Mouse (Mus musculus) Muller cell, postnatal 12 days (primary cell): ENCODE data around the gene Rnf187.

Experiments
- DNase-seq: peaks from one replicate; pipeline ENCODE4 v3.0.0-alpha.2; 2015; ENCODE audit errors: inconsistent ontology term

The Rnf187 gene

GRCm38 (mm10) chr11:58947306-58947705, 8.6 kb upstream of the Rnf187 start:
- no peak for DNase-seq

DNA sequence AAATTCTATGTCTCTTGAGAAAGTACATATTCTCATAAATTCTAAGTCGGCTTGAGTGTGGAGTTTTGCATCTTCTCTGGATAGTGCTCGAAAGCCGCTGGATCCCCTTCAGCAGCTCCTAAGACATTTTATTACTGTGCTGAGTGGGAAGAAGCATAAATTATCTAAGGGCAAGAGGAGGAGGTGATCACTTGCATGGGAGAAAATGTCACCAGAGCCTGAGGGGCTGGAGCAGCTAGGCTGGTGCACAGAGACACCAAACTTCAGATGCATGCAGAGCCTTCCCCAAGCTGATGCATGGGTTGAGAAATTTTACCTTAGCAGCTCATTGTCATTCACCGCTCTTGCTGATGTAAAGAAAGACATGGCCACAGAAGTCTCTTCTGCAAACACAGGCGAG, 5.4 kb upstream of the Rnf187 start:
- DNase-seq, result no peak

DNA sequence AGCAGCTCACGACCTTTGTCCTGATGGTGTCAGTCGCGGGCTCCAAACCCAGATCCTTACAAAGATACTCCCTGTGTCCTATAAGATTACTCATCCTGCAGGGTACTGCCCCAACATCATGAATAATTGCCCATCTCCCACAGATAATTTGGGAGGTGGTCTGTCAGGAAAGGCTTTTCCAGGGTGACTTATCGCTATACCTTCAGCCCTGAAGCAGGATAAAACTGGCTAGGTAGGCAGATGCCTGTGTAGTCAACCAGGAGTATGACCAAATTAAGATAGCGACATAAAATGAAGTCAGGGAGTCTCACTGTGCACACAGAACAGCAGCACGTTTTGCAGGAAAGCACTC, 348 bp upstream of the Rnf187 start:
- DNase-seq, result no peak

DNA sequence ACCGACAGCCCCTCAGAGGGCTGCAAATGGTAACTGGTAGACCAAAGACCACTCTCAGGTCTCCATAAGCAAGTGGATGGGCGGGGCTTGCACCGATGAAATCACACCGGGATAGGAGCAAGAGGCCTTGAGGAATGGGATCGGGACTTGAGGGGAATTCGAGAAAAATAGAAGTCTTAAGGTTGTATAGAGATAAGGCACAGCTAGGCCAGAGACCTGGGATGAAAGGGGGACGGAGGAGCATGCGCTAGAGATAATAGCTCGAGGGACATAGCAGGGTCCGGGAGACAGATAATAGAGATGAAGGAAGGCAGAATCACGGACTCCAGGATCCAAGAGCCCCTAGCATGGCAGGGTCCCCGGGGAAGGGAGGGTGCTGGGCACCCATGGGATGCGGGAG, 807 bp downstream of the Rnf187 start:
- DNase-seq, result no peak

DNA sequence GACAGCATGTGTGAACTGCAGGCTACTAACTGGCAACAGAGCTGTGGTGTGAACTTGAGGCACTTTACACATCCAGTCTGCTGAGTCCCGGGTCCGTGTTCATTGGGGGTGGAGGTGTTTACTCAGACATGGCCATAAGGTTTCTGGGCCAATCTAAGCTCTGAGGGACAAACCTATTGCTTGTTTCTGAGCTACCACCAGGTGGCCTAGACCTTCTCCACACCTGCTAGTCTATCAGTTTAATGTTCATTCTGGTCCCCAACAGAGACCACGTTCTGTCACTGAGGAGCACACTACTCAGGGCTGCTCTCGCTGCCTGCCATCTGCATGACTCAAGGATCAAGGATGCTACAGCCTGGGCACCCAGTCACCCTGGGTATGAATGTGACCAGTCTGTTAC, 7.1 kb downstream of the Rnf187 start:
- DNase-seq, result no peak

- DNase-seq, result no peak
Measured at GRCm38 (mm10) chr11:58930254-58930653, 8.5 kb downstream of the Rnf187 start.

- peak; percentile 52 for DNase-seq
Measured at GRCm38 (mm10) chr11:58929641-58930040, 9.1 kb downstream of the Rnf187 start.

- no peak for DNase-seq
Measured at GRCm38 (mm10) chr11:58929055-58929454, 9.7 kb downstream of the Rnf187 start.

DNA sequence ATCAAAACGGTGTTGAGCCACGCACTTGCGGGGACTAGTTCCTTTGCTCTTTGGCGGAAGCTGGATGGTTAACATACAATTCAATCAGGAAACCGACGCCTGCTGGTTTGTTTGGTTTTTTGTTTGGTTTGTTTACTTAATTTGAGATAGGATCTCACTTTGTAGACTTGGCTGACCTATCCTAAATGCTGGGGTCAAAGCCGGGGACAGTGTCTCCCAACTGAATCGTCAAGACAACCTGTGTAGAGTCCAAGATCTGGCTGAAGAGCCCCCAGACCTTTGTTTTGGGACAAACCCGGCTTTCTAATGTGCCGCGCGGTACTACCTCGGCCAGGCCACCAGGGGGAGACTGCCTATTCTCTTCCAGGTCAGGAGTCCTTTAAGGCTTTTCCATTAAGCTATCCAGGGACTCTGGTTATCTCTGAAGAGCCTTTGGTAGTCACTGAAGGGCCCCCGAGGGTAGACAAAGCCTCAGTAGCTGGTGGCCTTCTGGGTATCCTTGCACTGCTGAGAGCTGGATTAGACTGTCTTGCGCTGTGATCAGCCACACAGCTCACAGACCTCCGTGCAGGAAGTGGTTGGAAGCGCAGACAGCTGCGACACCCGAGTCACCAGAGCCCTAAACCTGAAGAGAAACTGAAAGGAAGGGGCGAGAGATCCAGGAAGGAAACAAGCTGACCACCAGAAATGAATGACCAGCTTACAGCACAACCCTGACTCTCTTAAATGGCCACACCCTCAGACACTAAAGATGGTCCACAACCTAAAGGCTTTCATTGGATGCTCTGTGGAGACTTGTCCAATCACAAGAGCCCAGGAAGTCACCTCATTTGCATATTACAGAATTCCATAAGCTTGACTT, 10.7 kb downstream of the Rnf187 start:
- peak; percentile 61 for DNase-seq

GRCm38 (mm10) chr11:58927053-58927452, 11.7 kb downstream of the Rnf187 start:
- DNase-seq, result no peak

GRCm38 (mm10) chr11:58926651-58927050, 12.1 kb downstream of the Rnf187 start:
- DNase-seq, result no peak

DNA sequence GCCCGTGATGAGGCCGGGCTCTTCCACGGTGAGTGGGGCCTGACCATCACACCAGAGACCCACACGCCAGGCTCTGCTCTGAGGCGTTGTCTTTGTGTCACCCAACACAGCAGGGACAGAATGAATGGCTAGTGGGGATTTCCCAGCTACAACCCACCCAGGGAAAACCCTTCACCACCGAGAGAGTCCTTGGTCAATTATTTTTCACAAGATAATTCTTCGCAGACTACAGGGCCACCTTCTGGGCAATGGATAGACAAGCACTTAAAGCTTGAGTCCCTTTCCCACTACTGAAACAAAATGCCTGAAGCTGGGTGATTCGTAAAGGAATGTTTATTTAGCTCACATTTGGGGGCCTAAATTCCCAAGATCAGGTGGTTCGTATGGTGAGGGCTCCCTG, 16.3 kb downstream of the Rnf187 start:
- DNase-seq, result no peak

GRCm38 (mm10) chr11:58918759-58919158, 20.0 kb downstream of the Rnf187 start:
- no peak for DNase-seq

DNA sequence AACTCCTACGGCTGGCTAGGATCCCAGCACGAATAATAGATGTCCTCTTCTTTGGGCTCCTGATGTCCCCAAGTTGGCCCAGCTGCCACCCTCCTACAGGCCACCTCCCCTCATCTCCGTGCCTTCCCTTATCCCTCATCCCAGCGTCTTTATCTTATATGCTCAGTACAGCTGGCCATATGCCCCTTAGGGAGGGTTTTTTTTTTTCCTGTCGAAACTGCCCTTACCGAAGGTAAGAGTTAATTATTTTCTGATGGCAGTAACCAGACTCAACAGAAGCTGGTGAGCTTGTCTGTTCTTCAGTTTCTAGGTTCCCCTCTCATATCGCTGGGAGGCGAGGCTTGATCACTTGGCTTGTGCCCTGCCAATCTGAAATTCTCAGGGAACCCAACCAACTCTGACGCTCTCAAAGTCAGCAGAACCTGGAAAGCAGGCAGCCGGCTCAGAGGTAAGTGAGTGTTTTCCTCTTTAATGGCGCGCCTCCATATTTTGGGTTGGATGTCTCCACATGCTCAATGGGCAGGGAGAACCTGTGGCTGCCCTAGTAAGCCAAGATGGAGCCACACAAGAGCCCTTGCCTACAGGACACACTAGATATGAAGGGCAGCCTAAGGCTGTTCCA, 20.9 kb downstream of the Rnf187 start, which contains the start of gene Btnl10:
Gene Btnl10, plus strand, starts transcription at position 164 of the 622 bp plus-strand sequence.
- DNase-seq, result no peak

DNA sequence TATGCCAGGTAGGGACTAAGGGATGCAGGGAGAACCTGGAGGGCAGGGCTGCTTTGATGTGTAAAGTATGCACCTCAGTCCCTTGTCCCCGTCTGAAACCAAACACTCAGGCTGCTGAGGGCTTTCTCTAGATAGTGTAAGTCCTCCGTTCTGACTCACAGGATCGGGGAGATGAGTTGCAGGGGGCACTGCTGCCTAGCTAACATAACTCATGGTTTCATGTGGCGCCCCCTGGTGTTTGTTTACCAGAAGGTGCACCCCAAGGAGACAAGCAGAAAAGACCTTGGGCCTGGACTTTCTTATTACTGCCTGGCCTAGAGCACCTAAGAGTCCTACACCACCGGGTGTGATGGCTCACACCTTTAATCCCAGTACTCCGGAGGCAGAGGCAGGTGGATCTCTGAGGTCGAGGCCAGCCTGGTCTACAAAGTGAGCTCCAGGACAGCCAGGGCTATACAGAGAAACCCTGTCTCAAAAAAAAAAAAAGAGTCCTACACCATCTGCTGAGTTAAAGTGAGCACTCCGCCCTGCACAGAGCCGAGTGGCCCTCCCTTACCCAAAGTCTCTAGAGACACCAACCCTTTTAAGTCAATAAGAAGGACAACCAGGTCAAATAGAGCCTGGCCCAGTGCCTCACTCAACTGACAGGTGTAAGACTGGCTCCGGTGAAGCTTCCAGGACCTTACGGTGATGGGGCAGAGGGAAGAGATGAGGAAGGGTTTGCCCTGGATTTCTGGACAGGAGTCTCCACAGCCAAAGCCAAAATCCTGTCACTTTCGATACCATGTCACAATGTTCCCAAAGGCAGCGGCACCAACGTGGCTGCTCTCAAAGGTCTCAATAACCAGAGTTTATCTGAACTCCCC, 21.6 kb downstream of the Rnf187 start:
- no peak for DNase-seq

GRCm38 (mm10) chr11:58914461-58915028, 24.2 kb downstream of the Rnf187 start:
- DNase-seq, result peak; percentile 32

DNA sequence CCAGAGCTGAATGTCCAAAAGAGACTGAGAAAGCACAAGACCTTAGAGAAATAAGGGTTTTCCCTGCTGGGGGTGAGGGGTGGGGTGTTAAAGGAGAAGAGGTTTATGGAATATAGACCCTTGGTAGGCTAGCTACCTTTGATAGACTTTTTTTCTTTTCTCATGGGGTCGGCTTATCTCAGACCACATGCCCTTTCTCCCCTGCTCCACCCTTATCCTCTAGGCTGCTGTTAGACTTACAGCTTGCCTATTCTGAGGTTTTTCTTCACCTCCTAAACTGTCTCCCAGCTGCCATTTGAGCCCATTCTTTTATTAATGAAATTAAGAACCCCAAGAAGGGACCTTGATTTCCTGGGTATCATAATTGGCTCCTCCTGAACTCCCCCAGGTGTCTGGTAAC, 24.9 kb downstream of the Rnf187 start:
- DNase-seq, result no peak

- DNase-seq, result peak; percentile 33
Measured at GRCm38 (mm10) chr11:58904838-58905237, 33.9 kb downstream of the Rnf187 start.

DNA sequence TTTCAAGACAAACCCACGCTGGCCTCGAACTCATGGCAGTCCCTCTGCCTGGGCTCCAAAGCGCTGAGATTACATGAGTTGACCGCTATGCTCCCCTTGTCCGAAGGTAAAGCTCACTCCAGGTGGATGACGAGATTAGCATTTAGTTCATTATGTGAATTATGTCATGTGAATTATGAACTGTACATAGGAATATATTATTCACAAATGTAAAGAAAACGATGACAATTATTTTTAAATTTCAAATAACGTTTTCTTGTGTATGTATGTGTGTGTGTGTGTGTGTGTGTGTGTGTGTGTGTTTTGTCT, 34.4 kb downstream of the Rnf187 start:
- DNase-seq, result no peak

DNA sequence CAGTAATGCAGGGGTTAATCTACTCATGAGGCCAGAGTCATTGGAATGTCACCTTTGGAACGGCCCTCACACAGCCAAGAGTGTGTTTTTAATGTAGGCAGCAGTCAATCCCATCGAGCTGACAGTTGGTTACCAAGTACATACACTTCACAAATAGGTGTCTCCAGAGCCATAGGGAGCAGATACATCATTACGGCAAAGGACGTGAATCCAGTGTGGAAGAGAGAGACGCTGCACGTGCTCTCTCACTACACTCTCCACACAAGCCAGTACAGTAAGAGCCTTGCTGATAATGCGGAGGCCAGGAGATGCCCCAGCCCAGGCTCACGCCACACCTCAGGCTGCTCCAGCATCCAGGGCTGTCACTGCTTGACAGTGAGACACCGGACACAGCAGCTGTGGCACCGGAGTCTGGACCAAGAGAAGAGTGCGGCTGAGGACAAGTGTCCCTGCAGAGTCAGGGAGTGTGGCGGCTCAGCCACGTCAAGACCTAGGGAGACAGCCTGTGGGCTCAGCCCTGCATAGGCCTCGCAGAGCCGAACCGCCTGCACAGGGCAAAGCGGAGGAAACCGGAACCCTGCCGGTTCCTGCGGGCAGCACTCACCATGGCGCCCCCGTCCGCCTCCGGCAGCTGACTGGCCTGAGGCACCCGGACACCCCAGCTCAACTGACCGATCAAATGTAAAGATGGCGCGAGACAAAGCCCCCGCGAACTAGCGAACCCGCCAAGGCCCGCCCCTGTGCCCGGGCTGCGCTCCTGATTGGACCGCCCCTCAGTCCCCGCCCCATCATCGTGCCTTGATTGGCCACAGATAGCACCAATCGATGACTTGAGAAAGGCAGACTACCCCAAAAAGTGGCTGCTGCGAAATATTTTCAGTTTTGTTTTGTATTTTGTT, 35.0 kb downstream of the Rnf187 start, which contains the start of gene Zfp39:
Gene Zfp39, minus strand, starts transcription at position 715 of the 899 bp plus-strand sequence.
- DNase-seq, result peak; percentile 98

- no peak for DNase-seq
Measured at GRCm38 (mm10) chr11:58901080-58901479, 37.6 kb downstream of the Rnf187 start.
